Mouse (Mus musculus): ENCODE measurements around the gene Prim2.
"Not testable (repeated sequence)": the region's sequence is repeated elsewhere in the genome, so short reads cannot be mapped to it uniquely, and the experiment has no call there.

The Prim2 gene

GRCm38 (mm10) chr1:33650875-33651274 is 18.7 kb downstream of the Prim2 start:
- DNase-seq (ENCODE audit: low spot score in 2 of 2) = no peak

- no peak for DNase-seq (ENCODE audit: low spot score in 2 of 2)
These were observed 20.0 kb downstream of the Prim2 start for GRCm38 (mm10) chr1:33649534-33650108.

- DNase-seq (ENCODE audit: low spot score in 2 of 2) = no peak
These were observed 20.6 kb downstream of the Prim2 start for GRCm38 (mm10) chr1:33649021-33649420.

GRCm38 (mm10) chr1:33647661-33648060 is 21.9 kb downstream of the Prim2 start:
- no peak for DNase-seq (ENCODE audit: low spot score in 2 of 2)

- DNase-seq (ENCODE audit: low spot score in 2 of 2) = peak; percentile 26 to 48
These were observed 22.4 kb downstream of the Prim2 start for GRCm38 (mm10) chr1:33647173-33647572.

- DNase-seq (ENCODE audit: low spot score in 2 of 2) = no peak
These were observed 23.9 kb downstream of the Prim2 start for GRCm38 (mm10) chr1:33645689-33646088.

- peak; percentile 54 to 70 for DNase-seq (ENCODE audit: low spot score in 2 of 2)
These were observed 28.5 kb downstream of the Prim2 start for GRCm38 (mm10) chr1:33641139-33641538.

GRCm38 (mm10) chr1:33640089-33640488 is 29.5 kb downstream of the Prim2 start:
- no peak for DNase-seq (ENCODE audit: low spot score in 2 of 2)

- no peak for DNase-seq (ENCODE audit: low spot score in 2 of 2)
These were observed 30.4 kb downstream of the Prim2 start for GRCm38 (mm10) chr1:33639234-33639633.

GRCm38 (mm10) chr1:33637827-33638226 is 31.8 kb downstream of the Prim2 start:
- DNase-seq (ENCODE audit: low spot score in 2 of 2) = no peak

GRCm38 (mm10) chr1:33636421-33637195 is 33.0 kb downstream of the Prim2 start:
- no peak for DNase-seq (ENCODE audit: low spot score in 2 of 2)

- not testable (repeated sequence) for DNase-seq (ENCODE audit: low spot score in 2 of 2)
These were observed 38.5 kb downstream of the Prim2 start for GRCm38 (mm10) chr1:33631002-33631618.

GRCm38 (mm10) chr1:33627803-33628202 is 41.8 kb downstream of the Prim2 start:
- no peak for DNase-seq (ENCODE audit: low spot score in 2 of 2)

GRCm38 (mm10) chr1:33627070-33627469 is 42.5 kb downstream of the Prim2 start:
- DNase-seq (ENCODE audit: low spot score in 2 of 2) = no peak

- DNase-seq (ENCODE audit: low spot score in 2 of 2) = no peak
These were observed 44.7 kb downstream of the Prim2 start for GRCm38 (mm10) chr1:33624900-33625299.

GRCm38 (mm10) chr1:33624441-33624840 is 45.2 kb downstream of the Prim2 start:
- no peak for DNase-seq (ENCODE audit: low spot score in 2 of 2)

- DNase-seq (ENCODE audit: low spot score in 2 of 2) = no peak
These were observed 47.8 kb downstream of the Prim2 start for GRCm38 (mm10) chr1:33621791-33622190.

GRCm38 (mm10) chr1:33620091-33620788 is 49.4 kb downstream of the Prim2 start:
- DNase-seq (ENCODE audit: low spot score in 2 of 2) = no peak

- DNase-seq (ENCODE audit: low spot score in 2 of 2) = not testable (repeated sequence)
These were observed 53.0 kb downstream of the Prim2 start for GRCm38 (mm10) chr1:33616642-33617041.

- no peak for DNase-seq (ENCODE audit: low spot score in 2 of 2)
These were observed 57.5 kb downstream of the Prim2 start for GRCm38 (mm10) chr1:33612100-33612499.

GRCm38 (mm10) chr1:33610026-33610721 is 59.4 kb downstream of the Prim2 start:
- DNase-seq (ENCODE audit: low spot score in 2 of 2) = no peak

- no peak for DNase-seq (ENCODE audit: low spot score in 2 of 2)
These were observed 61.5 kb downstream of the Prim2 start for GRCm38 (mm10) chr1:33608133-33608532.

Data from frontal cortex, postnatal 36 days (tissue).